Mouse (Mus musculus) brain, embryonic 14.5 days (tissue): ENCODE results near the gene Rtp1.

Source experiments
- CTCF ChIP-seq: fragments of 200-500 bp; IDR thresholded peaks from 2 replicates; pipeline ENCODE4 v1.5.1; 2012; ENCODE audit warnings: inconsistent platforms, mild to moderate bottlenecking, moderate library complexity, borderline replicate concordance; ENCODE audit not compliant: insufficient read depth, insufficient read length; ENCODE audit errors: extremely low read depth
- POLR2A ChIP-seq: fragments of 200-500 bp; IDR thresholded peaks from 2 replicates; pipeline ENCODE4 v1.6.1; 2012; ENCODE audit warnings: mild to moderate bottlenecking, inconsistent platforms, borderline replicate concordance; ENCODE audit not compliant: poor library complexity, insufficient read depth, insufficient read length, severe bottlenecking; ENCODE audit errors: extremely low read depth

- TF ChIP-seq POLR2A = no peak
- no peak for TF ChIP-seq CTCF
Observed at GRCm38 (mm10) chr16:23397931-23398330, 31.0 kb upstream of the Rtp1 start.
